In the genomic region with DNA sequence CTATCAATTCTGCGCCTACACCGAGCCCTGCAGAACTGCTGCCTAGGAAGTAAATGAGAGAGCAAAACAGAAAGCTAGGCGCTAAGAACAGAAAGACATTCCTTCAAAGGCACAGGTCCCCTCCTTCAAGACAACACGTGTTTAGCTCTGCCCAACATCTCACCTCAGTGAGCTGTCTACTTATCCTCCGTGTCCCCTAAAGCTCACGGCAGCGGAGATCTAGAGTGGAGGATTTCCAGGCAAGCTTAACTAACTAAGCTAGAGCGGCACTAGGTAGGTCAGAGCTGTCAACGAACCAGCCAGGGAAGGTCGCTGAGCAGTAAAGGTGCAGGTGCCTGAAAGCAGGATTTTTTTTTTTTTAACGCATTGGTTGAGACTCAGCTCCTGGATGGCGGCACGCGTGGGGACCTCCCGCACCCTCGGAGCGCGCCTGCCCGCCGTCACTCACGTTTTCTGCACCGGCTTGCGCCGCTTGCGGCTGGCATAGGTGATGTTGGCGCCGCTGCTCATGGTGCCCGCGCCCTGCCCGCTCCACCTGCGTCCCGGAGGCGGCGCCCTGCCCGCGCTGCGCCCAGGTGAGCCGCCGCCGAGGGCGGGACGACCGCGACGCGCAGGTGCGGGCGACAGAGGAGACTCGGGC, we compare ENCODE assay signal across 8 mouse cellular contexts. TPM values are rescaled to one million over a fixed set of nuclear protein-coding genes. Genes with fewer than 3 reads are reported as not detected.
A peak's percentile ranks its signal among the peaks of the same experiment; 100 is the strongest.
DNase-seq lines count a peak whose midpoint lies in the region; ATAC-seq lines count a peak whose summit lies in the region.

No protein-coding gene starts in this region.

- peak overlapping the region; percentile 28 for H3K27ac ChIP-seq in brown adipose tissue, adult 24 weeks (replicated peaks; ENCODE audit: low read depth, low read length)
- no peak overlapping the region for H3K27ac ChIP-seq in limb, embryonic 11.5 days (replicated peaks; ENCODE audit: low read depth, low read length)
- H3K27ac ChIP-seq in midbrain, embryonic 10.5 days (replicated peaks) = peak overlapping the region; percentile 76

- H3K36me3 ChIP-seq in limb, embryonic 11.5 days (ENCODE audit: control insufficient read depth, insufficient read depth, low read length) = no peaks in the 10 kb centered on the region
- H3K36me3 ChIP-seq in midbrain, embryonic 10.5 days = no peaks in the 10 kb centered on the region

- no peaks in the 10 kb centered on the region for H3K9me3 ChIP-seq in limb, embryonic 11.5 days (ENCODE audit: control insufficient read depth, low read length)
- no peaks in the 10 kb centered on the region for H3K9me3 ChIP-seq in midbrain, embryonic 10.5 days (replicated peaks)

- H3K4me3 ChIP-seq in brown adipose tissue, adult 24 weeks (ENCODE audit: insufficient read depth, low read depth, low read length) = peak overlapping the region; percentile 99
- peak overlapping the region; percentile 63 for H3K4me3 ChIP-seq in limb, embryonic 11.5 days (ENCODE audit: low read depth, low read length)
- peak overlapping the region; percentile 82 for H3K4me3 ChIP-seq in midbrain, embryonic 10.5 days

- peak overlapping the region; percentile 100 for H3K4me2 ChIP-seq in limb, embryonic 11.5 days (ENCODE audit: low read depth, severe bottlenecking)

- H3K27me3 ChIP-seq in limb, embryonic 11.5 days (ENCODE audit: control insufficient read depth, insufficient read depth, low read length) = peaks cover 4% of the 10 kb centered on the region; the same call in 1 of the 2 replicates
- peaks cover 23% of the 10 kb centered on the region for H3K27me3 ChIP-seq in midbrain, embryonic 10.5 days (ENCODE audit: low read depth, poor library complexity, severe bottlenecking)

- WGBS in limb, embryonic 11.5 days = under 1% methylated on average over 49 of the region's 49 CpGs
- 2% methylated on average over 49 of the region's 49 CpGs for WGBS in midbrain, embryonic 10.5 days

- peak overlapping the region; percentile 51 for H3K9ac ChIP-seq in limb, embryonic 11.5 days (ENCODE audit: low read length)

- peak; percentile 65; the same call in 1 of the 2 replicates for ATAC-seq in limb, embryonic 11.5 days (ENCODE audit: insufficient number of reproducible peaks, low FRiP score, low TSS enrichment, low read depth)

- H3K4me1 ChIP-seq in brown adipose tissue, adult 24 weeks (ENCODE audit: control insufficient read depth, insufficient read depth, insufficient read length, low read length) = peaks cover 2% of the 10 kb centered on the region
- H3K4me1 ChIP-seq in limb, embryonic 11.5 days (ENCODE audit: control insufficient read depth, insufficient read depth, low read length) = no peaks in the 10 kb centered on the region
- H3K4me1 ChIP-seq in midbrain, embryonic 10.5 days = peaks cover 13% of the 10 kb centered on the region

- DNase-seq in adrenal gland, adult 2 months = peak; percentile 14
- no peak for DNase-seq in adrenal gland, postnatal 14 days
- DNase-seq in frontal cortex, postnatal 10 days (ENCODE audit: low spot score in 2 of 2) = peak; percentile 17 to 25
- DNase-seq in kidney, adult 11 months = peak; percentile 54
- peak; percentile 48 for DNase-seq in limb, embryonic 11.5 days (ENCODE audit: low spot score)
- no peak for DNase-seq in midbrain, embryonic 10.5 days (ENCODE audit: low spot score)
- peak; percentile 14 to 44 for DNase-seq in spleen, postnatal 10 days (ENCODE audit: low spot score in 2 of 2)

RNA-seq across cellular contexts. Expression of gene Ahr, which starts 0.6 kb away (rescaled TPM):
- total RNA-seq in adrenal gland, adult 2 months (2021) = 1 to 10 TPM; 2.4 to 4.3 TPM
- 1.6 TPM in 2 replicates for polyA plus RNA-seq in adrenal gland, adult 2 months (2012; rRNA removed)
- 8.3 and 8.7 TPM in 2 replicates for total RNA-seq in adrenal gland, postnatal 14 days (2021)
- polyA plus RNA-seq in brown adipose tissue, adult 24 weeks (2012; ENCODE audit: insufficient read depth, insufficient read length, missing spikeins) = 1.7 and 2.9 TPM in 2 replicates
- 1.5 and 2.2 TPM in 2 replicates for polyA plus RNA-seq in limb, embryonic 11.5 days (2014; fragmentation: Nextera tagmentation; extraction: Ambion mirVana)
- 1.4 and 1.6 TPM in 2 replicates for polyA plus RNA-seq in midbrain, embryonic 10.5 days (2016; fragmentation: Nextera tagmentation; extraction: Ambion mirVana)

Comparison
In these comparisons a context has a peak if more than half of its experiments do, and no peak if none do; other contexts are left out.
1. DNase-seq: peak in adrenal gland, adult 2 months (single experiment), frontal cortex, postnatal 10 days (2 of 2), kidney, adult 11 months (single experiment), limb, embryonic 11.5 days (single experiment) and spleen, postnatal 10 days (2 of 2); none in adrenal gland, postnatal 14 days (single experiment) and midbrain, embryonic 10.5 days (single experiment).
2. Peak in every context shown above with its lines, with median percentiles within 50 percentile points of each other: H3K4me3 ChIP-seq.